Mouse (Mus musculus): ENCODE measurements around the gene Itga6. TPM values are rescaled to one million over a fixed set of nuclear protein-coding genes. Genes with fewer than 3 reads are reported as not detected.

Gene Itga6
- polyA plus RNA-seq, 1 experiment from 2014 or later, result 78.2 TPM

- Histone ChIP-seq H3K27ac (ENCODE audit: low read length) (no peak overlapping the region), H3K4me3 (ENCODE audit: low read depth, low read length) (no peak overlapping the region), H3K4me2 (replicated peaks; ENCODE audit: low read depth, low read length) (no peak overlapping the region), H3K27me3 (replicated peaks; ENCODE audit: insufficient read depth, low read length) (no peaks in the 10 kb centered on the region), H3K4me1 (ENCODE audit: insufficient read depth, low read depth, low read length) (peaks cover 28% of the 10 kb centered on the region; the same call in 1 of the 2 replicates), H3K9me3 (ENCODE audit: low read length) (no peaks in the 10 kb centered on the region), H3K9ac (replicated peaks; ENCODE audit: low read depth) (no peak overlapping the region), H3K36me3 (ENCODE audit: insufficient read depth, low read length) (no peaks in the 10 kb centered on the region)
- ATAC-seq (no peak), DNase-seq (ENCODE audit: low spot score) (no peak)
- TF ChIP-seq CTCF (IDR thresholded peaks at IDR 0.05), result no peak
- WGBS, result 22% methylated on average over 5 of the region's 5 CpGs
Measured at GRCm38 (mm10) chr2:71815279-71815678, 69.9 kb downstream of the Itga6 start.

DNA sequence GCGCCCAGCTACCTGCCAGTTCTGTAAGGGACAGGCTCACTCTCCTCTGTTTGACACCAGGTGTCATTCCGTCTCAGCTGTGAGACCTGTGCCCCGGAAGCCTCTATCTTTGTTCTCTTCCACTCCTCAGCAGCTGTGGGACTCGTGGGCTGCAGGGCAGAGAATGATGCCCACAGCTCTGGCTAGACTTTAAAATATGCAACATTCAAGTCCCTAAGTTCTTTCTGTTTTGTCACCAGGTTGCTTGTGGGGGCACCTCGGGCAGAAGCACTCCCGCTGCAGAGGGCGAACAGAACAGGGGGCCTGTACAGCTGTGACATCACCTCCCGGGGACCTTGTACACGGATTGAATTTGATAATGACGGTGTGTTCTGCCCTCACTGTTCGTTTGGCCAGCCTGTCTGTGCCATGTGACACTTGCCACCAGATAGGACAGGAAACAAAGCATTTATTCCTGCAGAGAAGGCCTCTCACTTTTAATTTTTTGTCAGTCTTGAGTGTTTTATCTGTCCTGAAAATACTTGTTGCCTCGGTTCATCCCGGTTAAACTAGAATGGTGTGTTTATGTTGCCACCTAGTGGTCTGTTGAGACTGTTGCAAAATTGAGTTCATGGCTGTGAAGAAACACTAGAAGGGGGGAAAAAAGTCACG lies 71.1 kb downstream of the Itga6 start:
- no peak for ATAC-seq
- no peak overlapping the region for H3K4me3 ChIP-seq (ENCODE audit: low read depth, low read length)

DNA sequence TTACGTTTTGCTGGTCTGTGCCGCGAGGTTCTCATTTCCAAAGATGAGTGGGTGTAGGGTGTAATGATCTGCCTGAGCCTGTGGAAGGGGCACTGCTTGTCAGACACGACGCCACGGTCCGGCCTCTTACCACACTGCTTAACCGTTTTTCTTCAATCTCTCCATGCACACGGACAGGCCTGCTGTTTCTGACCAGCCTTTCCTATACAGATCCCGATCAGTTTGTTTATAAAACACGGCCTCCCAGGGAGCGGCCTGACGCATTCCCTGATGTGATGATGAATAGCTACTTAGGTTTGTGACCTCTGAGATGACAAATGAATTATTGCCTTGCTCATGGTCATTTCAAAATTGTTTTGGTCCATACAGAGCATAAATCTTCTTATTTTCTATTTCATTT lies 78.7 kb downstream of the Itga6 start:
- Histone ChIP-seq H3K4me3 (ENCODE audit: low read depth, low read length) (no peak overlapping the region), H3K27me3 (replicated peaks; ENCODE audit: insufficient read depth, low read length) (no peaks in the 10 kb centered on the region), H3K4me2 (replicated peaks; ENCODE audit: low read depth, low read length) (no peak overlapping the region), H3K4me1 (ENCODE audit: insufficient read depth, low read depth, low read length) (no peaks in the 10 kb centered on the region), H3K36me3 (ENCODE audit: insufficient read depth, low read length) (peaks cover 5% of the 10 kb centered on the region), H3K27ac (ENCODE audit: low read length) (no peak overlapping the region), H3K9me3 (ENCODE audit: low read length) (no peaks in the 10 kb centered on the region), H3K9ac (replicated peaks; ENCODE audit: low read depth) (no peak overlapping the region)
- 43% methylated on average over 13 of the region's 13 CpGs for WGBS
- DNase-seq (ENCODE audit: low spot score) (no peak), ATAC-seq (no peak)
- TF ChIP-seq CTCF (IDR thresholded peaks at IDR 0.05), result no peak
- no peak for TF ChIP-seq EP300 (IDR thresholded peaks at IDR 0.05)

More for the DNA sequence above, 71.1 kb downstream of the Itga6 start:
- TF ChIP-seq CTCF (IDR thresholded peaks at IDR 0.05) (peak; percentile 82), EP300 (IDR thresholded peaks at IDR 0.05) (no peak)
- no peak overlapping the region for H3K27ac ChIP-seq (ENCODE audit: low read length)
- DNase-seq (ENCODE audit: low spot score), result peak; percentile 78
- no peak overlapping the region for H3K9ac ChIP-seq (replicated peaks; ENCODE audit: low read depth)
- 35% methylated on average over 14 of the region's 14 CpGs for WGBS
- H3K27me3 ChIP-seq (replicated peaks; ENCODE audit: insufficient read depth, low read length), result no peaks in the 10 kb centered on the region
- H3K4me2 ChIP-seq (replicated peaks; ENCODE audit: low read depth, low read length), result no peak overlapping the region
- no peaks in the 10 kb centered on the region for H3K36me3 ChIP-seq (ENCODE audit: insufficient read depth, low read length)
- no peaks in the 10 kb centered on the region for H3K9me3 ChIP-seq (ENCODE audit: low read length)
- peaks cover 20% of the 10 kb centered on the region; the same call in 1 of the 2 replicates for H3K4me1 ChIP-seq (ENCODE audit: insufficient read depth, low read depth, low read length)

GRCm38 (mm10) chr2:71827711-71828110 lies 82.3 kb downstream of the Itga6 start:
- no peaks in the 10 kb centered on the region for H3K4me1 ChIP-seq (ENCODE audit: insufficient read depth, low read depth, low read length)
- no peak for TF ChIP-seq EP300 (IDR thresholded peaks at IDR 0.05)
- TF ChIP-seq CTCF (IDR thresholded peaks at IDR 0.05), result no peak
- H3K27ac ChIP-seq (ENCODE audit: low read length), result no peak overlapping the region
- ATAC-seq, result no peak
- no peak overlapping the region for H3K9ac ChIP-seq (replicated peaks; ENCODE audit: low read depth)
- 81% methylated on average over 13 of the region's 13 CpGs for whole genome bisulfite sequencing
- no peak overlapping the region for H3K4me2 ChIP-seq (replicated peaks; ENCODE audit: low read depth, low read length)
- H3K4me3 ChIP-seq (ENCODE audit: low read depth, low read length), result no peak overlapping the region
- H3K9me3 ChIP-seq (ENCODE audit: low read length), result no peaks in the 10 kb centered on the region
- no peaks in the 10 kb centered on the region for H3K27me3 ChIP-seq (replicated peaks; ENCODE audit: insufficient read depth, low read length)
- DNase-seq (ENCODE audit: low spot score), result no peak
- peaks cover 11% of the 10 kb centered on the region for H3K36me3 ChIP-seq (ENCODE audit: insufficient read depth, low read length)

DNA sequence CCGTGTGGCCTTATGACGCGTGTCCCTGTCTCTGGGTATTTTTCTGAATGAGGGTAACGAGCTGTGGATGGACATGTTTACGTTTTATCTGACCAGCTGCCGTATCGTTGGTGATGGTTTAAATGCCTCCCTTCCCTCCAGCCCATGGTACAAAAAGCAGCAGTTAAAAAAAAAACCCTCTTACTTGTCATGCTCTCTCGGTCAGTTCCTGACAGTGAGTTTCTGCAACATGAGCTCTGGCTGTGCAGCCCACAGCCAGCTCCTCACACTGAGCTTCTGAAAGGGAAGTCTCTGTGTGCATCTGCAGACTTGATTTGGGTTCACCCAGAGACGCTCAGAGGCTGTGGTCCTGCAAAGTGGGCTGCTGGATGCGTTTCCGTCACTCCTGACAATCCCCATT lies 83.5 kb downstream of the Itga6 start:
- H3K4me3 ChIP-seq (ENCODE audit: low read depth, low read length), result no peak overlapping the region
- no peak overlapping the region for H3K9ac ChIP-seq (replicated peaks; ENCODE audit: low read depth)
- ATAC-seq, result no peak; the same call in 1 of the 2 replicates
- WGBS, result 63% methylated on average over 11 of the region's 11 CpGs
- no peak overlapping the region for H3K4me2 ChIP-seq (replicated peaks; ENCODE audit: low read depth, low read length)
- no peaks in the 10 kb centered on the region for H3K27me3 ChIP-seq (replicated peaks; ENCODE audit: insufficient read depth, low read length)
- DNase-seq (ENCODE audit: low spot score), result peak; percentile 26
- no peak overlapping the region for H3K27ac ChIP-seq (ENCODE audit: low read length)
- no peaks in the 10 kb centered on the region for H3K9me3 ChIP-seq (ENCODE audit: low read length)
- H3K4me1 ChIP-seq (ENCODE audit: insufficient read depth, low read depth, low read length), result no peaks in the 10 kb centered on the region
- TF ChIP-seq EP300 (IDR thresholded peaks at IDR 0.05), result no peak
- no peak for TF ChIP-seq CTCF (IDR thresholded peaks at IDR 0.05)
- peaks cover 11% of the 10 kb centered on the region for H3K36me3 ChIP-seq (ENCODE audit: insufficient read depth, low read length)

DNA sequence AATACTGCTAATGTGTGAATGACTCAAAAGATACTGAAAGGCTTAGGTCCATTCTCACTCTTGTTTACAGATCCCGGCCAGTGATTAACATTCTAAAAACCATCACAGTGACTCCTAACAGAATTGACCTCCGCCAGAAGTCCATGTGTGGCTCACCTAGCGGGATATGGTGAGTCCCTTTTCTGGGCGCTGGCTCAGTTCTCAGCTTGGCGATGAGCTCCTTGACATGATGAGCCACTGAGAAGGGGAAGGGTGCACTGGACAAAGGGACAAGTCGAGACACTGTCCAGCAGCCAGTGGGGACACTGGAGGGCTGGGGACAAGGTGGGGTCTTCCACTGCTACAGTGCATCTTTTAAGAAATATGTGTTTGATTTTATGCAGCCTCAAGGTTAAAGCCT lies 88.2 kb downstream of the Itga6 start:
- DNase-seq (ENCODE audit: low spot score) (no peak), ATAC-seq (no peak)
- TF ChIP-seq CTCF (IDR thresholded peaks at IDR 0.05) (no peak), EP300 (IDR thresholded peaks at IDR 0.05) (no peak)
- no peak overlapping the region for H3K4me3 ChIP-seq (ENCODE audit: low read depth, low read length)
- H3K9me3 ChIP-seq (ENCODE audit: low read length), result no peaks in the 10 kb centered on the region
- no peaks in the 10 kb centered on the region for H3K27me3 ChIP-seq (replicated peaks; ENCODE audit: insufficient read depth, low read length)
- 82% methylated on average over 6 of the region's 6 CpGs for WGBS
- H3K4me2 ChIP-seq (replicated peaks; ENCODE audit: low read depth, low read length), result no peak overlapping the region
- H3K4me1 ChIP-seq (ENCODE audit: insufficient read depth, low read depth, low read length), result no peaks in the 10 kb centered on the region
- H3K27ac ChIP-seq (ENCODE audit: low read length), result no peak overlapping the region
- H3K9ac ChIP-seq (replicated peaks; ENCODE audit: low read depth), result no peak overlapping the region
- H3K36me3 ChIP-seq (ENCODE audit: insufficient read depth, low read length), result 0 out of 2 replicates have a peak, but pooled peaks cover 5% of the 10 kb centered on the region

Measured in lung, postnatal 0 days (tissue).